Mouse (Mus musculus): ENCODE data around the gene Srrt. TPM values are rescaled to one million over a fixed set of nuclear protein-coding genes. Genes with fewer than 3 reads are reported as not detected.
A peak's percentile ranks its signal among the peaks of the same experiment; 100 is the strongest.
"Not testable (repeated sequence)": the region's sequence is repeated elsewhere in the genome, so short reads cannot be mapped to it uniquely, and the experiment has no call there.

The Srrt gene
- total RNA-seq, 2 experiments from 2014 or later, result 185 to 191 TPM

GRCm38 (mm10) chr5:137301253-137301652 is 6.2 kb downstream of the Srrt start:
- DNase-seq (ENCODE audit: low spot score in 2 of 2), result no peak

GRCm38 (mm10) chr5:137299240-137299639 is 8.2 kb downstream of the Srrt start:
- DNase-seq (ENCODE audit: low spot score in 2 of 2), result no peak

DNA sequence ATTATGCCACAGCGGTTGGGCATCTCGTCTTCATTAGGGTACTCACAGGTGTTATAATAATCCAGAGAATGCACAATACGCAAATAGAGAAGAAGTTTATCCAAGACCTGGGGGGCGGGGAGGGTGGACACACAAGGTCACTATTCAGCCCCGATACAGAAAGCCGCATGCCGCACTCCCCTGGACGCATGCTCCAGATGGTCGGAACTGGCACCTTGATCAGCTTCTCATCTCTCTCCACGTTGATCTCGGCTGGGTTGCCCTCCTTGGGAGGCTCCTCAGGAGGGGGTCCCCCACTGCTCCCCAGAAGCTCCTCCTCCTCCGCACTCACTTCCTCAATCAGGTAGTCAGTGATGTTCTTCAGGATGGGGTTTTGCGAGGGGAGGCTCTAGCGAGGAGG is 10.3 kb downstream of the Srrt start:
- DNase-seq (ENCODE audit: low spot score in 2 of 2), result no peak

DNA sequence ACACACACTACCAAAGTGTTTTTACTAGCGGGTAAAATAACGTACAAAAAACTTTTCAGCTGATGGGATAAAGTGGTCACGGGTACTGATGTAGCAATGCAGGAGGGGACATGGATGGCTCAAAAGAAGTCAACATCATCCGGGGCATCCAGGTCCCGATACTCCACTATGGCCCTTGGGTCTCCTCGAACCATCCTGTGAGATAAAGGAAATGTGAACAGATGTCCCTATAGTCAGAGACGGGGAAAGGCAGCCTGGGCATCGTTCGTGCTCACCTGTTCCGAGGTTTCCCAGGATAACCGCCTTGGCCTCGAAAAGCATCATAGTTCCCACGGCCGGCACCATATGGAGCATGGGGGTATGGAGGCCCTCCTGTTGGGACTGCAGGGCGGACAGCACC is 11.8 kb downstream of the Srrt start:
- no peak for DNase-seq (ENCODE audit: low spot score in 2 of 2)

GRCm38 (mm10) chr5:137295296-137295695 is 12.2 kb downstream of the Srrt start:
- no peak for DNase-seq (ENCODE audit: low spot score in 2 of 2)

- DNase-seq (ENCODE audit: low spot score in 2 of 2), result peak in 1 of 2 experiments; percentile 39
Measured at GRCm38 (mm10) chr5:137294744-137295093, 12.8 kb downstream of the Srrt start.

DNA sequence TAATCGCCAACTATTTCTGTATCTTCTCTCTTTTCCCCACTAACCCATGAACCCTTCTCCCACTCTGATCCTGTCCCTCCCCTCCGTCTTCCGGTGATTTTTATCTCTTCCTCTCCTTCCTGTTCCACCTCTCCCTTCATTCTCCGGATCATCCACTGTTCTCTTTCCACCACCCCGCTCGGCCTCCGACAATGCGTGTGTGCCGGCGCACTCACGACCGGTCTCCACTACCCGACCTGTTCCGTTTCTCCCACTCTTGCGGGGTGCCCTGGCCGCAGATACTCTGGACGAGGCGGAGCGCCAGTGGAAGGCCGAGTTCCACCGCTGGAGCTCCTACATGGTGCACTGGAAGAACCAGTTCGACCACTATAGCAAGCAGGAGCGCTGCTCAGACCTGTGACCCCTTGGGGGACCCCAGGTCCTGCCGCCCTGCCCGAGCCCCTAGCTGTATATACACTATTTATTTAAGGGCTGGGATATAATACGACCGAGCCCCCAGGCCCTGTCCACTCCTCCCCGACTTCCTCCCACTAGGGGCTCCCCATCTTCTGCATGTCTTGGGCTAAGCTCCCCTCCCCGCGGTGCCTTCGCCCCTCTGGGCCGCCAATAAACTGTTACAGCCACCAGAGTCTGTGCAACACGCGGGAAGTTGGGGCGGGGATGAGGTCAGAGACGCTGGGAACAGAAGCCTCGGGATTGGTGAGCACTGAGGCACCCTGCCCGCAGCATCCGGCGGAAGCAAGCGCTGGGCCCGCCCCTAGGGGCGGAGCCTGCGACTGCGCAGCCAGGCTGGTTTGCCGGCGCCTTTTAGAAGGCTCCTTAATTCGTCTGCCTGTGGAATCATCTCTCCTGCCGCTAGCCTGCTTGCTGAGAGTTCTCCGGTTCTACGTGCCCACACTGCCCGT is 13.4 kb downstream of the Srrt start, which contains the start of gene Ufsp1:
Ufsp1 (plus strand) TSS at position 791 of the 905 bp plus-strand sequence.
- peak; percentile 94 to 96 for DNase-seq (ENCODE audit: low spot score in 2 of 2)

DNA sequence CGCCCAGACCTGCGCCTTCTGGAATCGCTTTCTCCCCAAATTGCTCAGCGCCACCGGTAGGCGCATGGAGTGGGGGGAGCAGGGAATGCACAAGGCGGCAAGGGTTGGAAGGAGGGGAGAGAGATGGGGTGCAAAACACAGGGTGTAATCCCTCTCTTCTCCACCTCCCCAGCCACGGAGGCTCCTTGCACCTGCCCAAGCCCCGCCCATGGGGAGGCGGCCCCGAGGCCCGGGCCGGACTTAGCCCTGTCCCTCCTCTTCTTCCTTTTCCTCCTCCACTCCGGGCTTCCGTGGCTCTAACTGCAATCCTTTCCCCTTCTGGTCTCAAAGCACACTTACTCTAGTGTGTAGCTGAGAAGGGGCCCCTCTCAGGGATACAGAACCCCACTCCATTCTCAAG is 14.2 kb downstream of the Srrt start:
- DNase-seq (ENCODE audit: low spot score in 2 of 2), result peak; percentile 72 to 79

GRCm38 (mm10) chr5:137291381-137291926 is 16.0 kb downstream of the Srrt start:
- DNase-seq (ENCODE audit: low spot score in 2 of 2), result no peak

- no peak for DNase-seq (ENCODE audit: low spot score in 2 of 2)
Measured at GRCm38 (mm10) chr5:137290677-137291076, 16.8 kb downstream of the Srrt start.

GRCm38 (mm10) chr5:137289591-137290365 is 17.7 kb downstream of the Srrt start:
- DNase-seq (ENCODE audit: low spot score in 2 of 2), result no peak

GRCm38 (mm10) chr5:137288999-137289470 is 18.4 kb downstream of the Srrt start:
- DNase-seq (ENCODE audit: low spot score in 2 of 2), result peak; percentile 62 to 64

DNA sequence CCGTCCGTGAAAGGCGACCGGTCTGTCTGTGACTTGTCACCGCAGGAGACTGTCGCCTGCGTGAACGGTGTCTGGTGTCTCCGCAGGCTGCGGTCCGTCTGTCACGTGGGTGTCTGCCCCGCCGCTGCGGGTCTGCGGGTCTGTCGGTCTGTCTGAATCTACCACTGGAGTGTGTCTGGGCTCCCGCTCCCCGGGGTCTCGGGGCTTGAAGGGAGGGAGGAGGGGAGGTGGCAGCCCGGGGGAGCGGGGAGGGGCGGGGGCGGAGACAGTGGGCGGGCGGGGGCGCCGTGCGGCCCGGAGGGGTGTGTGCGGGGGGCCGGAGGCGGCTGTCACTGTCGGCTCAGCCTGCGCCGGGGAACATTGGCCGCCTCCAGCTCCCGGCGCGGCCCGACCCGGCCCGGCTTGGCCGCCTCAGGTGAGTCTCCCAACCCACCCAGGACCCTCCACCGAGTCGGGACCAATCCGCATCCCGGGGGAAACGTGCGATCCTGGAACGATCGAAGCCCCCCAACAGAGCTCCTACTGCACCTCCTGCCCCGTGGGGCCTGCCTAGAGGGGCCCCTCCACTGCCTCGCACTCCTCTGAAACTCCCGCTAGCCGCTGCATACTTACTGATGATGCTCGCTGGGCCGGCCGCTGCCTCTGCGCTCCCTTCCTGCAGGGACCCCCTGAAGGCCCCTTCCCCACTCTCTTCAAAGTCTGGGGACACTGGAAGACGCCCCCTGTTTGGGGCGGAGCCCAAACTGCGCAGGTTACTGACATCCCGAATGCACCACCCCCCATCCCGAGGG is 19.3 kb downstream of the Srrt start:
- DNase-seq (ENCODE audit: low spot score in 2 of 2), result peak; percentile 59 to 71

DNA sequence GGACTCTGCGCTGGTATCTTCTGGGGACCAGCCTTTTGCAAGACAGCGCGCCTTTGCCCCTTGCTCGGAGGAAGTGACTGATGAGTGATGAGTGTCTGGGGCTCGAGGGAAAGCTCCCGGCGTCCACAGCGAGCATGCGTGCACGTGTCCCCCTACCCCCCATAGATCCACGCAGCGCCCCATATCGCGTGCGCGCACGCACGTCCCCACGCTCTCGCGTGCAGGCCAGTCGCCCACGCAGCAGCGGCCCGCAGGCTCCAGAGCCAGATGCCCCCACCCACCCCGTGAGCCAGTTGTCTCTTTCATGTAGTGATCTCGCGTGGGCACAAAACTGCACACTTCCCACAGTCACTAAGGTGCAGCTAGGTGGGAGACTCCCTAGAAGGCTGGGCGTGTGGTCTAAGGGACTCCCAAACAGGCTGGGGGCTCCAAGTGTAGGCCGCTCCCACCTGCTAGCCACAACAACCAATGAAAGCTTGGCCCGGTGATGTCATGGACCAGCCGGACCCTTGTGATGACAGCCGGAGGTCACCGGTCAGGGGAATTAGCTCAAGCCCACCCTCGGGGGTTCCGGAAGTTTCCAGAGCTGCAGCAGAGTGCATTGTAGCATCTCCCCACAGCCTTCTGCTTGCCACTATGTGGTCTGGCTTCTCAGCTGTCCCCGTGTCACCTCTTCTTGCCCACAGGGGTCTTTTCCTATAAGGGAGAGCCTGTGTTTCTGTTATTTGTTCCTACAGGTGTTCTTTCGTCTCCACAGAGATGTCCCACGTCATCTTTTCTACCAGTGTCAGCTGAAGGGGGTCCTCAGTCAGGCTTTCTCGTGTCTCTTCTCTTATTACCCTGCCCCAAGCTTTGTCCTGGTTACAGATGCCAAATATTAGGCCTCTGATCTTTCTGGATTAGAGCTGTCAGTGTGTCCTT is 20.2 kb downstream of the Srrt start, which contains the start of gene Ache:
Ache (plus strand) TSS at position 488 of the 921 bp plus-strand sequence.
- DNase-seq (ENCODE audit: low spot score in 2 of 2), result peak; percentile 62 to 82

DNA sequence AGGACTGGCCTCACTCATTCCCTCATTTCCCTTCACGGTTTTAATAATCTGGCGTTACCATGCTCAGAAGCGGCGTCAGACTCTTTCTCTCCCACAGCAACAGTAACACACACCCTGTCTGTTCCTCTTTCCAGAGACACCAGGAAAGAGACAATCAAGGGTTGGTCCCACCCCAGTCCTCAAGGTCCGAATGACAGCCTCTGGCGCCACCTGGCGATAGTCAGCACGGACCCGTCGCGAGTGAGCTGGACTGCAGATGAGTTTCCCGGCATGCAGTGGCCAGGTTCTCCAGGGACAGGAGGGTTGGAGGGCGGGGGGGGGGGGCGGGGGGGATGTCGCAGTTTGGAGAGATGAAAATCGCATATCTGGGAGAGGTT is 20.8 kb downstream of the Srrt start:
- peak; percentile 92 to 94 for DNase-seq (ENCODE audit: low spot score in 2 of 2)

DNA sequence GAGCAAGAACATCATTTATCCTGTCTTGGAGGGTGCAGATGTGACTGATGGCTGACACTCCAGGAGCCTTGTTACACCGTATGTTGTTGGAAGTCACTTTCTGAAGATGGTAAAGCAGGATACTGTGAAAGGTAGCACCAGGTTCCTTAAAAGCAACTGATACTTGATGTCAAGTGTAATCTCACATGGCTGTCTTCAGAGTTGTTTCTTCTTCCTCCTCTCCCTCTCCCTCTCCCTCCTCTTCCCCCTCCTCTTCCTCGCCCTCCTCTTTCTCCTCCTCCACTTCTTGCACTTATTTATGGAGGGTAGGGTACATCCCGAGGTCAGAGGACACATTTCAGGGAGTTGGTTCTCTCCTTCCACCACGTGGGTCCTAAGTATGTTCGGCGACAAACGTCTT is 21.5 kb downstream of the Srrt start:
- DNase-seq (ENCODE audit: low spot score in 2 of 2), result no peak

- DNase-seq (ENCODE audit: low spot score in 2 of 2), result peak in 1 of 2 experiments; percentile 60
Measured at GRCm38 (mm10) chr5:137285045-137285444, 22.4 kb downstream of the Srrt start.

DNA sequence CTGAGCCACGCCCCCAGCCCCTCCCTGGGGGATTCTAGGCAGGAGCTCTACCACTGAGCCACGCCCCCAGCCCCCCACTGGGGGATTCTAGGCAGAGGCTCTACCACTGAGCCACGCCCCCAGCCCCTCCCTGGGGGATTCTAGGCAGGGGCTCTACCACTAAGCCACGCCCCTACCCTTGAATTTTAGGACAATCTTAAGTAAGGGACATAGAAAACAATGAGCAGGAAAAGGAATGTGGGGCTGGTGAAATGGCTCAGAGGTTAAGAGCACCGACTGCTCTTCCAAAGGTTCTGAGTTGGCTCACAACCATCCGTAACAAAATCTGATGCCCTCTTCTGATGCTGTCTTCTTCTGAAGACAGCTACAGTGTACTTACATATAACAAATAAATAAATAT is 23.1 kb downstream of the Srrt start:
- DNase-seq (ENCODE audit: low spot score in 2 of 2), result not testable (repeated sequence)
